Mouse (Mus musculus): ENCODE results near the gene Ckm. TPM values are rescaled to one million over a fixed set of nuclear protein-coding genes. Genes with fewer than 3 reads are reported as not detected.

Ckm gene
- total RNA-seq, 2 experiments from 2014 or later, result 3,255 to 3,362 TPM

- no peak for DNase-seq
- intact Hi-C loops (cut with DNase I), result no loop called here
These were observed 57.9 kb downstream of the Ckm start for GRCm38 (mm10) chr7:19462443-19462842.

- intact Hi-C loops (cut with DNase I), result no loop called here
- DNase-seq, result no peak
These were observed 58.4 kb downstream of the Ckm start, which contains the start of gene Exoc3l2 for GRCm38 (mm10) chr7:19462884-19463381. Gene Exoc3l2, plus strand, starts transcription at chr7:19463331.

GRCm38 (mm10) chr7:19464367-19465307 lies 60.1 kb downstream of the Ckm start:
- no peak for DNase-seq
- intact Hi-C loops (cut with DNase I), result no loop called here

- intact Hi-C loops (cut with DNase I), result no loop called here
- no peak for DNase-seq
These were observed 62.1 kb downstream of the Ckm start for GRCm38 (mm10) chr7:19466602-19467145.

GRCm38 (mm10) chr7:19467638-19468037 lies 63.1 kb downstream of the Ckm start:
- DNase-seq, result no peak
- intact Hi-C loops (cut with DNase I), result no loop called here

- intact Hi-C loops (cut with DNase I), result no loop called here
- no peak for DNase-seq
These were observed 63.7 kb downstream of the Ckm start for GRCm38 (mm10) chr7:19468279-19468678.

- no peak for DNase-seq
- intact Hi-C loops (cut with DNase I), result no loop called here
These were observed 64.8 kb downstream of the Ckm start for GRCm38 (mm10) chr7:19469404-19469803.

GRCm38 (mm10) chr7:19470308-19470707 lies 65.7 kb downstream of the Ckm start:
- intact Hi-C loops (cut with DNase I), result no loop called here

GRCm38 (mm10) chr7:19472403-19472802 lies 67.8 kb downstream of the Ckm start:
- DNase-seq, result no peak
- intact Hi-C loops (cut with DNase I), result no loop called here

More at GRCm38 (mm10) chr7:19470308-19470707, 65.7 kb downstream of the Ckm start:
- no peak for DNase-seq

Small RNA genes within 50 kb of the gene (microRNA-seq; reads per million reads assigned to microRNA genes)
- gene Mir343, result 0 reads per million in 2 experiments

Other genes with a start within 250 kb of the Ckm start
- under 1 TPM; 0.50 to 0.69 TPM for gene Gipr, start 238.6 kb upstream of the Ckm start, total RNA-seq (2021)
- 10 to 100 TPM; 47.8 to 56.5 TPM for gene Eml2, start 228.4 kb upstream of the Ckm start, total RNA-seq (2021)
- 10 to 100 TPM; 11.4 to 11.8 TPM for gene Gpr4, start 192.2 kb upstream of the Ckm start, total RNA-seq (2021)
- gene Opa3, start 176.4 kb upstream of the Ckm start, total RNA-seq (2021), result 10 to 100 TPM; 53.4 to 57.7 TPM
- gene Vasp, start 133.0 kb upstream of the Ckm start, total RNA-seq (2021), result 10 to 100 TPM; 84.0 to 98.6 TPM
- under 1 TPM in 1 of 2 experiments, not detected in 1; 0.67 TPM for gene Ppm1n, start 124.7 kb upstream of the Ckm start, total RNA-seq (2021)
- 10 to 100 TPM; 67.9 to 82.8 TPM for gene Rtn2, start 122.2 kb upstream of the Ckm start, total RNA-seq (2021)
- under 1 TPM; 0.48 to 0.60 TPM for gene Fosb, start 94.7 kb upstream of the Ckm start, total RNA-seq (2021)
- 10 to 100 TPM; 40.1 to 43.2 TPM for gene Ercc1, start 60.0 kb upstream of the Ckm start, total RNA-seq (2021)
- gene Cd3eap, start 45.3 kb upstream of the Ckm start, total RNA-seq (2021), result 10 to 100 TPM in 1 of 2 experiments, 1 to 10 TPM in 1; 8.2 to 11.0 TPM
- 10 to 100 TPM; 23.1 to 40.1 TPM for gene Ppp1r13l, start 45.0 kb upstream of the Ckm start, total RNA-seq (2021)
- 10 to 100 TPM; 10.3 to 12.3 TPM for gene Ercc2, start 22.8 kb upstream of the Ckm start, total RNA-seq (2021)
- under 1 TPM; 0.26 to 0.55 TPM for gene Klc3, start 672 bp upstream of the Ckm start, total RNA-seq (2021)
- gene Mark4, start 54.0 kb downstream of the Ckm start, total RNA-seq (2021), result 10 to 100 TPM; 26.6 to 26.8 TPM
- gene Exoc3l2, start 58.6 kb downstream of the Ckm start, total RNA-seq (2021), result 1 to 10 TPM in 1 of 2 experiments, under 1 TPM in 1; 0.81 to 1.0 TPM
- 1 to 10 TPM; 2.3 to 3.2 TPM for gene Bloc1s3, start 103.6 kb downstream of the Ckm start, total RNA-seq (2021)
- 10 to 100 TPM; 43.1 to 53.1 TPM for gene Trappc6a, start 103.6 kb downstream of the Ckm start, total RNA-seq (2021)
- not detected for gene Nkpd1, start 113.1 kb downstream of the Ckm start, total RNA-seq (2021)
- gene Ppp1r37, start 158.3 kb downstream of the Ckm start, total RNA-seq (2021), result 10 to 100 TPM; 43.1 to 46.2 TPM
- not detected for gene Zfp296, start 172.5 kb downstream of the Ckm start, total RNA-seq (2021)
- gene Gemin7, start 172.8 kb downstream of the Ckm start, total RNA-seq (2021), result 10 to 100 TPM; 54.5 to 58.0 TPM
- 10 to 100 TPM; 24.1 to 29.5 TPM for gene Clasrp, start 199.7 kb downstream of the Ckm start, total RNA-seq (2021)
- gene Relb, start 224.7 kb downstream of the Ckm start, total RNA-seq (2021), result 10 to 100 TPM in 1 of 2 experiments, 1 to 10 TPM in 1; 9.4 to 12.0 TPM